Mouse (Mus musculus) testis, adult 2 months (tissue): ENCODE results near the gene Fam184a.

Experiments used
- CTCF ChIP-seq: fragments of 200-500 bp; IDR thresholded peaks from 2 replicates; pipeline ENCODE4 v1.5.1; 2012; ENCODE audit warnings: low read depth, mild to moderate bottlenecking, inconsistent platforms, low read length, moderate library complexity; ENCODE audit not compliant: control insufficient read depth, insufficient read depth, insufficient replicate concordance
- POLR2A ChIP-seq: fragments of 200-500 bp; IDR thresholded peaks from 2 replicates; pipeline ENCODE4 v1.6.1; 2012; ENCODE audit warnings: low read depth, mild to moderate bottlenecking, inconsistent platforms, low read length, moderate library complexity; ENCODE audit not compliant: control insufficient read depth

DNA sequence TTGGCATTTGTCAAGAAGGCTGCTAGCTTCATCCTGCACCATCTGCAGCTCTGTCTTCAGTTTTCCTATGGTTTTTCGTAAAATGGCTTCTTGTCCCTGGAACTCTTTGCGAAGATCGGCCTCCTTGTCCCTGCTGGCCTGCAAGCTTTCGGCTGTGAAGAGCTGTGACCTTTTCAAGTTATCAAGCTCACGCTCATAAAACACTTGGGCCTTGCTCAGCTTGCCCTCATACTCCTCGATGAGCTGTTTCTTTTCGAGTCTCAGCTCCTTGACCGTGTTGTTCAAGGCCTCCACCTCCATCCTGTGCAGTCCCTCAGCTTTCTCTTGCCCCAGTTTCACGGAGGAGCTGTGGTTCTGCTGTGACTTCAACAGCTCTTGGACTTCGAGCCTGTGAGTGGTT is 52.4 kb downstream of the Fam184a start:
- no peak for TF ChIP-seq CTCF
- TF ChIP-seq POLR2A, result no peak
